Mouse (Mus musculus) liver, postnatal 0 days (tissue): ENCODE measurements around the gene Mapk11. TPM values are rescaled to one million over a fixed set of nuclear protein-coding genes. Genes with fewer than 3 reads are reported as not detected.

ENCODE experiments used
- ATAC-seq: fragments of 200-750 bp; cut with Nextera tagmentation; 2 replicates; pipeline ENCODE4 v1.8.0; 2017; ENCODE audit warnings: mild to moderate bottlenecking, moderate library complexity
- DNase-seq: peaks from one replicate; pipeline ENCODE4 v3.0.0-alpha.2; 2016
- H3K27ac ChIP-seq: fragments of 300-500 bp; sonication (generic); 2 replicates; pipeline ENCODE4 v1.5.1; 2014; ENCODE audit warnings: antibody characterized with exemption, moderate library complexity, mild to moderate bottlenecking, low read depth
- H3K27me3 ChIP-seq: fragments of 300-500 bp; sonication (generic); 2 replicates; pipeline ENCODE4 v1.6.1; 2014; ENCODE audit warnings: low read length, control low read depth, mixed read lengths; ENCODE audit not compliant: insufficient read depth
- H3K36me3 ChIP-seq: fragments of 300-500 bp; sonication (generic); replicated peaks from 2 replicates; pipeline ENCODE4 v1.6.1; 2014; ENCODE audit warnings: mild to moderate bottlenecking, control low read depth, low read length, moderate library complexity, mixed read lengths; ENCODE audit not compliant: insufficient read depth
- H3K4me1 ChIP-seq: fragments of 300-500 bp; sonication (generic); 2 replicates; pipeline ENCODE4 v1.6.1; 2014; ENCODE audit warnings: antibody characterized with exemption, mild to moderate bottlenecking, control low read depth; ENCODE audit not compliant: insufficient read depth
- H3K4me2 ChIP-seq: fragments of 300-500 bp; sonication (generic); 2 replicates; pipeline ENCODE4 v1.6.1; 2014; ENCODE audit warnings: low read depth, mild to moderate bottlenecking, low read length, moderate library complexity, mixed read lengths
- H3K4me3 ChIP-seq: fragments of 300-500 bp; sonication (generic); 2 replicates; pipeline ENCODE4 v1.5.1; 2014; ENCODE audit warnings: low read depth, low read length
- H3K9ac ChIP-seq: fragments of 300-500 bp; sonication (generic); replicated peaks from 2 replicates; pipeline ENCODE4 v1.6.1; 2014; ENCODE audit warnings: mild to moderate bottlenecking, moderate library complexity
- H3K9me3 ChIP-seq: fragments of 300-500 bp; sonication (generic); 2 replicates; pipeline ENCODE4 v1.6.1; 2016; ENCODE audit warnings: mild to moderate bottlenecking, control low read depth, low read length, mixed read lengths
- CTCF ChIP-seq: sonication (generic); IDR thresholded peaks from 2 replicates; pipeline ENCODE4 v1.5.1; 2016; ENCODE audit warnings: antibody characterized with exemption, low read depth
- EP300 ChIP-seq: IDR thresholded peaks from 2 replicates; pipeline ENCODE4 v1.6.1; 2016; ENCODE audit warnings: antibody characterized with exemption, low read depth, mild to moderate bottlenecking
- WGBS: fragments of 180-500 bp; shearing (Covaris S2); extraction: QIAGEN DNeasy Blood & Tissue Kit; methylation state at CpG from one replicate; pipeline ENCODE4 v1.1.7; 2014; ENCODE audit not compliant: insufficient replicate concordance; 5-methylcytosine and 5-hydroxymethylcytosine counted together
- polyA plus RNA-seq: library from polyadenylated mRNA; unstranded; fragments of >200 nt; fragmentation: Nextera tagmentation; extraction: Ambion mirVana; gene quantifications from 2 replicates; pipeline ENCODE4 v1.2.1, GENCODE M21; 2015

Mapk11 gene
- polyA plus RNA-seq, 1 experiment from 2014 or later: 0.81 TPM

DNA sequence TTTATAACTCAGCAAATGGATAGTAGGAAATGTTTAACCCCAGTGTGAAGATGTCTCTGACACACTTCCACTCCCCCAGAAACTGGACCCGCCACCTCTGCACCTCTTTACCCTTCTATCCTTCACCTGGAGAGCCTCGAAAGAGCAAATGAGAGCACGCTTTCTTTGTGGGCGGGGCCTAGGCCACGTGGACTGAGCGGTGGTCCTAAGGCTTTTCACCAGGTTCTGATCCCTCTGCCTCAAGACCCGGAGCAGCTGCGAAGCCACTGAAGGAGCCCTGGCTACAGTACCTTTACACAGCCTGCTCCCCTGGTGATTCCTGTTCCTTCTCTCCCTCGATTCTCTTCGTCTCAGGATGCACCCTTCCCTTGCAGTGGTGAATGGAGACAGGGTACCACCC lies 2.0 kb downstream of the Mapk11 start:
- Histone ChIP-seq H3K4me2 (no peak overlapping the region), H3K27ac (no peak overlapping the region), H3K4me1 (peaks cover 10% of the 10 kb centered on the region), H3K36me3 (no peaks in the 10 kb centered on the region), H3K9ac (no peak overlapping the region), H3K4me3 (no peak overlapping the region), H3K9me3 (no peaks in the 10 kb centered on the region), H3K27me3 (peaks cover 69% of the 10 kb centered on the region)
- TF ChIP-seq EP300: no peak
- no peak for TF ChIP-seq CTCF
- 23% methylated on average over 10 of the region's 10 CpGs for WGBS
- ATAC-seq (no peak), DNase-seq (no peak)

DNA sequence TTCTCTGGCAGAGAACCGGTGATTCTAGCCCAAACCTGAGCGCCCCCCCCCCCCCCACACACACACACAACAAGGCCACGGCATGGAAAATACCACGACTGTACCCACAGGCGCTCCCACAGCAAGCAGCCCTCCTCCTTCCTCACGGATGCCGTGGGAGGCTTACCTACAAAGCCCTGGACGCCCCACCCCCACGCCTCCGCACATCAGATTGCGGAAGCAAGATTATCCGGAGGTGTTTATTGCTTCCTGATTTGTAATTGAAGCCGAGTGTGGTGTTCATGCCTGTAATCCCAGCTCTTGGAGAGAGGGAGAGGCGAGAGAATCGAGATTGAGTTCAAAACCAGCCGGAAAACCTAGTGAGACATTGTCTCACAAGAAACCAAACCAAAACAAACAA lies 2.4 kb downstream of the Mapk11 start:
- H3K9ac ChIP-seq: no peak overlapping the region
- no peak overlapping the region for H3K27ac ChIP-seq
- WGBS: 8% methylated on average over 16 of the region's 16 CpGs
- H3K4me3 ChIP-seq: 0 out of 2 replicates have a peak overlapping the region, but pooled peaks have one; percentile 3
- no peaks in the 10 kb centered on the region for H3K36me3 ChIP-seq
- H3K4me2 ChIP-seq: peak overlapping the region; percentile 40
- ATAC-seq (no peak), DNase-seq (no peak)
- peaks cover 73% of the 10 kb centered on the region for H3K27me3 ChIP-seq
- H3K9me3 ChIP-seq: no peaks in the 10 kb centered on the region
- TF ChIP-seq CTCF: no peak
- no peak for TF ChIP-seq EP300
- H3K4me1 ChIP-seq: peaks cover 10% of the 10 kb centered on the region

DNA sequence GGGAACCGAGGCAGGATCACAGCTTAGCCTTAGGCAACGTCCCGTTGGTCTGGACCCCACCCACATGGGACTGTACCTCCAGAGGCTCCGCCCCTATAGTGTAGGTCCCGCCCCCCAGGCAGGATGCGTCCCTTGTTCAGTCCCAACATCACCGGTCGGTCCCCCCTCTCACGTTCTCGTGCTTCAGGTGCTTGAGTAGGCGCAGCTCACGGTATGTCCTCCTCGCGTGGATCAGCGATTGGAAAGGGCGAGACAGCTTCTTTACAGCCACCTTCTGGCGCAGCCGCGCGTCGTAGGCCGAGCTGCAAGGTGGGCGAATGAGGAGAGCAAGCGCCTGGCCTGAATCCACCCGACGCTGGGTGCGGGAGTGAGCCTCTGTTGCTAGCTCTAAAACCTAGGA lies 2.9 kb downstream of the Mapk11 start:
- Histone ChIP-seq H3K27ac (no peak overlapping the region), H3K36me3 (no peaks in the 10 kb centered on the region), H3K27me3 (peaks cover 78% of the 10 kb centered on the region), H3K4me2 (peak overlapping the region; percentile 40), H3K4me3 (0 out of 2 replicates have a peak overlapping the region, but pooled peaks have one; percentile 3), H3K4me1 (peaks cover 10% of the 10 kb centered on the region), H3K9me3 (no peaks in the 10 kb centered on the region), H3K9ac (no peak overlapping the region)
- TF ChIP-seq EP300 (no peak), CTCF (no peak)
- peak; percentile 59 for DNase-seq
- WGBS: 4% methylated on average over 27 of the region's 27 CpGs
- ATAC-seq: peak; percentile 56

DNA sequence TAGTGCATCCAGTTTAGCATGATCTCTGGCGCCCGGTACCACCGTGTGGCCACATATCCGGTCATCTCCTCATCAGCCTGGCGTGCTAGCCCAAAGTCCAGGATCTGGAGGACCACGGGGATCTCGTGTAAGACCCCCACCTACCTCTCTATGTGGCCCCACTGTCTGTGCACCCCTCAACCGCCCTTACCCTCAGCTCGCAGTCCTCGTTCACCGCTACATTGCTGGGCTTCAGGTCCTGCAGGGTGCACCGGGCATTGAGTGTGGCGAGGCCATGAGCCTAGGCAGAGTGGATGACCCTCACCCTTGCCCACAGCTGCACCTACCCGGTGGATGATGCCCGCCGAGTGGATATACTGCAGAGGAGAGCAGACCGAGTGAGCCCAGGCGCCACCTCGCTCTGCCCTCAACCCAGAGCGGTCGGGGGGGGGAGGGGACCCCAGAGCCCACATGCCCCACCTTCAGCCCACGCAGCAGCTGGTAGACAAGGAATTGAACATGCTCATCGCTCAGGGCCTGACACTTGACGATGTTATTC lies 3.5 kb downstream of the Mapk11 start:
- H3K27me3 ChIP-seq: peaks cover 84% of the 10 kb centered on the region
- TF ChIP-seq CTCF (no peak), EP300 (no peak)
- no peak overlapping the region for H3K4me2 ChIP-seq

DNA sequence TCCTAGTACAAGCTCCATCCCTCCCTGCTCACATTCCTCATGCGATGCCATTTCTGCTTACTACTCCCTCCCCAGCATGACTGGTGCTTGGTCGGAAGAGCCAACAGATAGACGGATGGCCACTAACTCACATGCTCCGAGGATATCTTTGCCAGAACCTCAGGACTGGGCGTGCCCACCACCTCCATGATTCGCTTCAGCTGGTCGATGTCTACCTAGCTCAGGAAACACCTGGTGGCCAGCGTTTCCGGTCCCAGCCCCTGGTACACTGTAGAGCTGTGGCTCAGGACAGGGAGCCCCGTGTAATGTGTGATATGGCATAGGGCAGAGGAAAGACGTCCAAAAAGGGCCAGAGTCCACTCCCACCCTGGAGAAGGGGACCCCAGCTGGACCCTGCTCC lies 4.5 kb downstream of the Mapk11 start:
- no peak for TF ChIP-seq EP300
- no peak for TF ChIP-seq CTCF
- no peak overlapping the region for H3K27ac ChIP-seq
- no peak overlapping the region for H3K9ac ChIP-seq
- H3K4me3 ChIP-seq: no peak overlapping the region
- peaks cover 18% of the 10 kb centered on the region for H3K4me1 ChIP-seq
- no peak overlapping the region for H3K4me2 ChIP-seq
- H3K36me3 ChIP-seq: no peaks in the 10 kb centered on the region
- peaks cover 89% of the 10 kb centered on the region for H3K27me3 ChIP-seq
- WGBS: 55% methylated on average over 11 of the region's 11 CpGs
- DNase-seq (no peak), ATAC-seq (no peak)
- H3K9me3 ChIP-seq: no peaks in the 10 kb centered on the region

More for the DNA sequence above, 3.5 kb downstream of the Mapk11 start:
- Histone ChIP-seq H3K36me3 (no peaks in the 10 kb centered on the region), H3K4me1 (peaks cover 11% of the 10 kb centered on the region), H3K4me3 (no peak overlapping the region), H3K9ac (no peak overlapping the region), H3K9me3 (no peaks in the 10 kb centered on the region), H3K27ac (no peak overlapping the region)
- DNase-seq: no peak
- WGBS: 67% methylated on average over 24 of the region's 24 CpGs
- ATAC-seq: no peak

DNA sequence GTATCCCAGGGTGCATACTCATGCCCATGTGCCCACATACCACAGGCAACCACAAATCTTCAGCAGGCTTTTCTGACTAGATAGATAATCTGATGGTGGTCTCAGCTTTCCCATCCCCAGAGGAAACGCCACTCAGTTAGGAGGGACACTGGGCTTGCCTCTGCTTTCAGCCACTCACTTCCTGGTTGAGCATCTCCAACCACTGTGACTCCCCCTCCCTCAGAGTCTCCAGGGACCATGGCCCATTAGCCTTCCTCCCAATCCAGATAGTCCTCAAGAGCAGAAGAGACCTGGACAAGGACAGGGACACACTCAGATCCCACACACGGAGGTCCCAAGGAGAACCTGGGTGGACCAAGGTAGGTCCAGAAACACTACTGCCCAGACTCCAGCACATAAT lies 6.3 kb downstream of the Mapk11 start:
- no peak overlapping the region for H3K4me2 ChIP-seq
- H3K27ac ChIP-seq: no peak overlapping the region
- TF ChIP-seq EP300 (no peak), CTCF (no peak)
- H3K4me3 ChIP-seq: no peak overlapping the region
- no peak overlapping the region for H3K9ac ChIP-seq
- H3K4me1 ChIP-seq: peaks cover 14% of the 10 kb centered on the region
- H3K9me3 ChIP-seq: no peaks in the 10 kb centered on the region
- DNase-seq (no peak), ATAC-seq (no peak)
- no peaks in the 10 kb centered on the region for H3K36me3 ChIP-seq
- peaks cover 89% of the 10 kb centered on the region for H3K27me3 ChIP-seq
- 38% methylated on average over 2 of the region's 2 CpGs for WGBS

DNA sequence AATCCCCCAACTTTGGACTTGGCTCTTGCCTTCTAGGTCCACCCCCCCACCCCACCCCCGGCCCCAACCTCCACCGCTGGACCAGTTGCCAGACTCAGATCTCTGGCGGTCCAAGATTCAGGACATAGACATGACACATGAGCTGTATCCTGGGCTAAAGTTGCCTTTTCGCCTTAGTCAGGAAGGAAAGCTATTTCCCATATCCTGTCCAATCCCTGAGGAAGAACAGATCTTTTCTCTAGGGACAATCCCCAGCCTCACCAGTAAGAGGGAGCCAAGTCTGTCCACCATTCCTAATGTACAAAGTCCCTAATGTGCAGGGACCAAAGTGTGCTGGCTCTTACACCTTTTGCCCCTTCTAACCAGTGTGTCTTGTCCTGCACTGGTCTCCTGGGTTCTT lies 7.5 kb downstream of the Mapk11 start:
- H3K4me3 ChIP-seq: no peak overlapping the region
- H3K4me1 ChIP-seq: peaks cover 14% of the 10 kb centered on the region
- WGBS: 37% methylated on average over 4 of the region's 4 CpGs
- DNase-seq: no peak
- H3K9ac ChIP-seq: no peak overlapping the region
- no peak for ATAC-seq
- TF ChIP-seq EP300: no peak
- no peak for TF ChIP-seq CTCF
- H3K27ac ChIP-seq: no peak overlapping the region
- no peaks in the 10 kb centered on the region for H3K36me3 ChIP-seq
- peaks cover 86% of the 10 kb centered on the region for H3K27me3 ChIP-seq
- H3K4me2 ChIP-seq: no peak overlapping the region
- H3K9me3 ChIP-seq: no peaks in the 10 kb centered on the region
